Mouse (Mus musculus): Measurements from ENCODE around the gene Aldob.
"Not testable (repeated sequence)": the region's sequence is repeated elsewhere in the genome, so short reads cannot be mapped to it uniquely, and the experiment has no call there.

Aldob gene

DNA sequence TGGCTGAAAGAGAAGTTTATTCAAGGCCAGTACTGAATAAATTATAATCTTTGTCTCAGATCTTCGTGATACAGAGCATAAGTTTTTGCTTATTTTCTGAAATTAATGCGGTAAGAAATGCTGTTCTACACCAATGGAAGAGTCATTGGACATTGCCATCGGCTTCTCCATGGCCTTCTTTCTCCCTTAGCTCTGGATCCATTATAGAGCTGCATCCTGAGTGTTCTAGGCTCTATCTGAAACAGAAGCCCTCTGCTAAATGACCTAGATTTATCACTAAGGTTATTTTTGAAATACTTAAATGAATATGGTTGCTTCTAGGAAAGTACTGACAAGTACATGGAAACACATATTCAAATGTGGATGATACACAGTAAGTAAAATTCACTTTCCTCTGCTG is 14.3 kb downstream of the Aldob start:
- no peak for DNase-seq

DNA sequence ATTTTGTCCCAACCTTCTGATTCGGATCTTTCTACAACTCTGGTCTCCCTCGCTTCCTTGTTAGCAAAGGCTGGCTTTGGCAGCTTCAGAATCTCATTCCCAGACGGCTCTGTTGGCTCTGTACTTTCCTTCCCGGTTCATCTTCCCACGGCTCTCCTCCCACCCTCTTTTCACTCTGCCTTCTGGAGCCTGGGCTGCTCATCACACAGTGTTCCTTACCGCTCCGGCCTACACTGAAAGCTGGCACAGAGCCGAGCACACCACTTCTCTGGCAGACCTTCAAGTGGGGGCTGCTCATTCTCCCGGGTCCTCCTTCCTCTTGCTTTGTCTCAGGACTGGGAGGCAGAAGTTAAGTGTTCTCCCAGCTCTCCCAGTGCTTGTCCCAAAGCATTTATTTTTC is 26.8 kb downstream of the Aldob start:
- peak; percentile 19 for DNase-seq

DNA sequence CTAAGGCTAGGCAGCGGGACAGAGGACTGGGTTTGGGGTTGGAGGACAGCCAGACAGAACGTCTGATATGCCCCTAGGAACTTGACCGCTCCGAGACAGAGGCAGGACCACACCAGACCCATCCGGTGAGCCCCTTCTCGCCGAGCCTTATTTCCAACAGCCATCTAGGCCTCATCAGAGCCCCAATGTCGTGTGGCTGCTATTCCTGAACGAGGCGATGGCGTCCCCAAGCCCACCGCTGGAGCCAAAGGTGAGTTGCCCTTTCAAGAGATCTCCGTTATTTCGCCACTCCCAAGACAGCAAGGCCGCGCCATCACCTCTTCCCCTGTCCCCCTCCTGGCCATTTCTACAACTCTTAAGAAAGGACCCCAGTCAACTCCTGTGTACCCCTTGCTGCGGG is 28.0 kb downstream of the Aldob start:
- DNase-seq: no peak

DNA sequence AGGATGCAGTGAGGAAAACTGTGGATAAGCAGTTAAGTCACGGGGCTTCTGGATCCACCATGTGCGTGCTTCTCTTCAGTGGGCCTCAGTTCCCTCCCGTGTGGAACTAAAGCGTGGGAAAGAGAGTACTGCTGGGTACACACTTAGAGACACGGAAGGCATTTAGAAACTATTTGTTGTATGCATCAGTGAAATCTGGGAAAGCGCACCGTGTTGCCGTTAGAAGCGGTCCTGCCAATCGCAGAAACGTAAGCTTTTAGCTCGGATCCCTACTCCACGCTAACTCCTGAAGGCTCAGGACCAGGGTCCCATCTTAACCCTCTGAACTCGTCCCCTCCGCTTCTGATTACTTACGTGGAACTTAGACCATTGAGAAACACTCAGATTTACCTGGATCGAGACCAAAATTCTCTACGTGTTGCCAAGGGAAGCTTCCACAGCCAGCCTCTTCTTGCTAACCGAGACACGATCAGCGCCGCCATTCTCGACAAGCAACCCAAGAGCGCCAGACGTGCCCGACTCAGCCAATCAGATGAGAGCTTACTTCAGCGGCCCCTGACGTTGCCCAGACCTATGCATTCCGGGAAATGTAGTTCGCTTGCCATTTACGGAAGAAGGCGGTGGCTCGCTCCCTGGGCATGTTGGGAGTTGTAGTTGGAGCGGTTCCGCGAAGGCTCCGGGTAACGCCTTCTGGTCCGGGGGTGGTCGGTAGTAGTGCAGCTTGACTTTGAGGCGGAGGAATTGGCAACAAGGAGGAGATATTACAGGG is 28.6 kb downstream of the Aldob start, which contains the start of the genes Mrpl50 and Zfp189:
Gene Mrpl50 (minus strand): TSS at position 522 of the 769 bp plus-strand sequence.
Gene Zfp189 (plus strand): TSS at position 605 of the 769 bp plus-strand sequence.
- peak; percentile 90 for DNase-seq

DNA sequence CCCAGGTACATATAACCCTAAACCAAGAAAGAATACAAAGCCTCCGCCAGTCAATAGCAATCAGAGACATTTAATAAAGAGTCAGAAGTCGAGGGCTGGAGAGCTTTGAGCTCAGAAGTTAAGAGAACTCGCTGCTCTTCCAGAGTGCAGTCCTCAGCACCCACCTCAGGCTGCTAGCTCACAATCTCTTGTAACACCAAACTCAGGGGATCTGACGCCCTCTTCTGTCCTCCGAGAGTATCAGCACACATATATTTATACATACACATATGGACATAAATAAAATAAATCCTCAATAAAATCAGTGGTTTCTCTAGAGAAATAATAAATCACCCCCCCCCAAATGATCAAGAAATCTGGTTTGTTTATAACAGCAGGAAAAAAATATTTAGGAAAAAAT is 29.9 kb downstream of the Aldob start:
- no peak for DNase-seq

DNA sequence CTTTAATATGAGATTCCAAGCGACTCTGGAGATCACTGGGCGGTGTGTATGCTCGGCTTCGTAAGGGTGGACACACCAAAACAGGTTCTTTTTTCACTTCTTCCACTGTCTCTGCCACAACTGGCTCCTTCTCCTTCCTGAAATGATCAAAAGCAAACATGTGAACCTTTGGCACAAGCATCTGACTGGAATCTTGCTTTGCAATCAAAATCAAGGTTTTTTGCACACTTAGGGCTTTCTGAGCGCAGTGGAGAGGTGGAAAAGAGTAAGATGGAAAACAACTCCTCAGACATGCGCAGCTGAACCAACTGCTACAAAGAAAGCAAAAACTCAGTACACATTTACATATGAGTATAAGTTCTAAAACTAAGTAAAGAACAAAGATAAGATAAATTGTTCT is 34.9 kb downstream of the Aldob start:
- DNase-seq: no peak

DNA sequence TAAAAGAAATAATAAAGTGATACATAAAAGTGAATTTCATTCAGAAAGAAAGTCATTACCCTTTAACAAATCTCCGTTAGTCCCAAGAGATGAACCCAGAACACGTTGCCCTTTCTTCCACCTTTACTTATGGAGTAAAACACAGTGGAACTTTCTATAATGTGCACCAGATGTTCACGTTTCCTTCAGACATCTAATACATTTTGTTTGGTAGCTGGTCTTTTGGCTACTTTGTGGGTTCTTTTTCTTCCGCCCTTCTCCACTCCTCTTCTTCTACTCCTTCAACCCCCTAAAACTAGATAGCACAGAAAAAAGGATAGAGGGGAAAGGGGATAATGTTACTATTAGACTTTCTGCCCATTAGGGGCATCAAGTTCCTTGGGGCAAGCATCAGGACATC is 36.7 kb downstream of the Aldob start:
- DNase-seq: no peak

DNA sequence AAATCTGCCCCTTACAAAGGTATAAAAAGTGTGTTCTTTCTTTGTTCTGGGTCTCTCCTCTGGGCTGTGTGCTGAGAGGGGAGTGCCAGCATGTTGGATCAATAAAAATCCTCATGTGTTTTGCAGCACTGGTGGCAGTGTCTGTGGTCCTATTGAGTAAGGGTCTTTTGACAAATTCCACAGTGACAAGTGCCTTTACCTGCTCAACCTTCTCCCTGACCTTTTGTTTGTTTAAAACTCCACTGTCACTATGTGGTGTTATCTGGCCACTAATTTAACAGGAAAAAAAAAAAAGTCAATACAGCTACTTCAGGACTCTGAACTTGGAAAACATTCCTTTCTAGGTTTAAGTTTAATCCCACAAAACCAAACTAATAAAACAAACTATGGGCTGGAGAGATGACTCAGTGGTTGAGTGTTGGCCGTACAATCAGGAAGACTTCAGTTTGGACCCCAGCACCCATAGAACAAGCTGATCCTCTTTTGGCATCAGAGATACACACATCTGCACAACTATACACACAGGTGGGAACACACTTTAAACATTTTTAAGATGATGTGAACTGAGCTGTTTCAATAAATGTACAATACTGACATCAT is 39.0 kb downstream of the Aldob start:
- DNase-seq: not testable (repeated sequence)

DNA sequence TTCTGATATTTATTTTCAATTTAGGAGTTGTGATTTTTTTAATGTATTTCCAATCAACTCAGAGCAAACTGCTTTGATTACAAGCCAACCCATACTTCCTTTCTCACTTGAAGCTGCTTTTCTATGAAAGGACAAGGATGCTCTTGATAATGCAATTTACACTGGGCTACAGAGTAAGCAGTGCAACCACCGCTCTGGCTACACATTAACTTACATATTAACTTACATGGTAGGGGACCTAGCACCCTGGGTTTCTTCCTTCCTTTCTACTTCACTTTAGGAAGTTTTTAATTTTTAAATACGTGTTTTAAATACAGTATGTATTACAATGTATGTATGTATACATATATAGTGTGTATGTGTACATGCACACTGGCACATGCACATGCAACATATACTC is 40.2 kb downstream of the Aldob start:
- no peak for DNase-seq

DNA sequence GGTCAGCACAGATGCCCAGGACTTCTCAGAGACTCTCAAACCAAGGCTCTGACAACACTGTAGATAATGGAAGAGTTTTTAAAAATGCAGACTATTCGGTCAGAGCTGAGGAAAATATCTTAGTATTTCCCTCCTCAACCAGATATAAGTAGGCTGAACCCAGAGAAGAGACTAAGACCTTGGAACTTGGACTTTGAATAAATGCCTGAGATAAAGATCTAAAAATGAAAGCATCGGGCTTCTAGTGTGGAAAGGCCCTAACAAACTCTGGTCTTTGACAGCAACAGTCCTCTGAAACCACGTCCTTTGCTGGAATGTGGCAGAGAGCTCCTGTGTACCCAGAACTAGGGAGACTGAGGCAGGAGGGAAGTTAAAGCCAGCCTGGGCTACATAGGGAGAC is 43.0 kb downstream of the Aldob start, which contains the start of gene Baat:
Gene Baat (minus strand): TSS at position 172 of the 400 bp plus-strand sequence.
- no peak for DNase-seq

DNA sequence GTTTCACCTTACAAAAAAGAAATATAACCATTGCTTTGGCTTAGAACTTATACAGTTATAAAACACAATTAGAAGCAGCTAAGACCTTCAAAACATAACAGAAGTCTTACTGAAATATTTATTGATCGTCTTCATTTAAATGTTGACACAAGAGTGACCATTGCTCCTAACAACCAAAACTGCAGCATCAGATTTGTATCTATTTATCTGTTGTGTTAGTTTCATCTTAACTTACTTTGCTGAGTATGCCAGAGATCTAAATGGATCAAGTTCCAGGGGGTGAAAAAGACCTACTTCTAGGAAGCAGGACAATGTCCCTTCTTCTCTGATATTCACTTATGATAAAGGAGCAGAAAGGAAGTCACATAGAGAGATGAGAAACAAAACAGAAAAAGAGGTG is 45.8 kb downstream of the Aldob start:
- no peak for DNase-seq
